Mouse (Mus musculus) frontal cortex, postnatal 10 days (tissue): Measurements from ENCODE around the gene Bhlhe41.

Experiments used
- DNase-seq, 2 experiments: peaks; one replicate each; pipeline ENCODE4 v3.0.0; 2022; ENCODE audit warnings: low spot score in 2 of 2, mixed read lengths in 1 of 2

The Bhlhe41 gene

GRCm38 (mm10) chr6:145872010-145872409 lies 6.7 kb upstream of the Bhlhe41 start:
- DNase-seq: no peak

- no peak for DNase-seq
Observed at GRCm38 (mm10) chr6:145870991-145871390, 5.6 kb upstream of the Bhlhe41 start.

GRCm38 (mm10) chr6:145867111-145867510 lies 1.8 kb upstream of the Bhlhe41 start:
- DNase-seq: no peak

DNA sequence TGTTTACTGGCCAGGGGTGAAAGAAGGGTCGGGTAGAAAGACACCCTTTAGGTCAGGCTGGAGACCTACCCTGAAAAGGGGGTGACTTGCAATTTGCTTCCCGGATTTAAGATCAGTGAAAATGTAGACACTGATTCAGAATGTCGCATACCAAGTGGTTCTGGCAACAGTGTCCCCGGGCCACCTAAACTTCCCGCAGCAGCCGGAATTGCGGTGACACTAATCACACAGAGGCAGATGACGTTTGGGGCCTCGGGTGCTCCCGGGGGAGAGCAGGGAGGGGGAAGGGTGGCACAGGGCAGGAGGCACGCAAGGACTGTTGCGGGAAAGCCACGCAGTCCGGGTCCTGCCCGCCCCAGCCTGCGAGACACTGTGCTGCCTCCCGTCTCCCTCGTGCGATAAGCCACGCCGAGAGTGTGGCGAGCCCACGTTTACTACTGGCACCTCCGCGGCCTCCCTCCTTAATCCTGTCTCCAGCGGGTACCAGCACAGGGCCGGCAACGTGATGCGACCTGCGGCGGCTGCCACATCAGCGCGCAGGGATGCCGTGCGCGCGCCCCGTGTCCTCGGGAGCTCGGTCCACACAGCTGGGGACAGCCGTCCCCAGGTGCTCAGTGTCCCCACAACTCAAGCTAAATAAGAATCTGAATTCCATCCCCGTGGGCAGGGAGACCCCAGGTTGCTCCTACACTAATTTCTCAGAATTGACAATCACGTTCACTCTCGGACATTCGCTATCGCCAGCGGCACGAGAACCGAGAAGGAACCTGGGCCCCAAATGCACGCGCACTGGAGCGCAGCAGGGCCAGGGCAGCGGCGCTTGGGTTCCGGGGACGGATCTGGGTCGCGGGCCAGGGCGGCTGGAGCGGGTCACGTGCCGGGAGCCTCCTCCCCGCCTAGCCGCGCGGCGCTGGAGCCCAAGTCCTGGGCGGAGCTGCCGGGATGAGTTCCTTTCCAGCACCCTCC lies 811 bp upstream of the Bhlhe41 start:
- peak; percentile 69 to 82 for DNase-seq

DNA sequence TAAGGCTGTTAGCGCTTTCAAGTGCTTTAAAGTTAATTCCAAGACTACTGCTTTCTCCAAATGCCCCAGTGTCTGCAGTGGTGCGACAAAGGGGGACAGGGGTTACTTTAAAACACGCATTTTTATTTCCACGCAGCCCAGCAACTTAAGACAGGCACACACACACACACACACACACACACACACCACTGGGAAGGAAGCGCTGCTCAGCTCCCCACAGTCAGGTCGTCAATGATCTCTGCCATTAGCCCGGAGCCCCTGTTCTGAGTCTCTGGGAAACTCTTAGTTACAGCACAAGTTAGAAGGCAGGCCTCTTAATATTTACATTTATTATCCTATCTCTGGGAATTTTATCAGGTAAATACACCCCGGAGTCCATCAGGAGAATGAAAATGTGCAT lies 1.2 kb downstream of the Bhlhe41 start:
- DNase-seq: no peak

DNA sequence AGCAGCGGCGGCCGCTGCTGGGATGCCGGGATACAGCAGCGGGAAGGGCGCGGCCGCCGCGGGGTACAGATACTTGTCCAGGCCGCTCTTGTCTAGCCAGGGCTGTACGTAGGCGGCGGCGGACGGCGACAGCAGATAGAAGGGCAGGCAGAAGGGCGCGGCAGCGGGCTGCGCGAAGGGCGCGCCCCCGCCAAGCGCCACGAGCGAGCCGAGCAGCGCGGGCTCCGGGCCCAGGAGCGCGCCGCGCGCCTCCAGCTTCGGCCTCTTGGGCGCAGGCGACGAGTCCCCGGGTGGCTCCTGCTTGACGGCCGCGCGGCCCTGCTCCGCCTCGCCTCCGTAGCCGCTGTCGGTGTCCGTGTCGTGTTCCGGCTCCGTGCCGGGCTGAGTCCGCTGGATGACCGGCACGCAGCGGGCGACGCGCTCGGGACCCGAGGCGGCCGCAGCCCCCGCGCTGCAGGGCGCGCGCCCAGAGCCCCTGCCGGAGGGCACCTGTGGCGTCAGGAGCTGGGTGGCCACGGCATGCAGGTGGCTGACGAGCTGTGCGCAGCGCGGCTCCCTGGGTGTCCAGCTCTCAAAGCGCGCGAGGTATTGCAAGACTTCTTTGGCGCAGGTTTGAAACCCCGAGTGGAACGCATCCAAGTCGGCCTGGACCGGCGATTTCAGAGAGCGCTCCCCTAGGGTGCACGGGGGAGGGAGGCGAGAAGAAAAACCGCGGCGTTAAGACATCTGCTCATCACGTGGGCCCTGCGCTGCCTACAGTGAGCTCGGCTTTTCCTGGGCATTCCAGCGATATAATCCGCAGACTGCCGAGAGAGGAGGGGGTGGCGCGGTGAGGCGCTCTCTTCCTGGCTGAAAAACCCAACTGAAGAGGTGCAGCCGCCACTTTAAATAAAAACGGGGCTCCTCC lies 2.0 kb downstream of the Bhlhe41 start:
- DNase-seq: peak; percentile 74 to 76

GRCm38 (mm10) chr6:145862739-145863064 lies 2.7 kb downstream of the Bhlhe41 start:
- no peak for DNase-seq

- no peak for DNase-seq
Observed at GRCm38 (mm10) chr6:145862321-145862720, 3.0 kb downstream of the Bhlhe41 start.

GRCm38 (mm10) chr6:145861462-145862227 lies 3.7 kb downstream of the Bhlhe41 start:
- DNase-seq: no peak

DNA sequence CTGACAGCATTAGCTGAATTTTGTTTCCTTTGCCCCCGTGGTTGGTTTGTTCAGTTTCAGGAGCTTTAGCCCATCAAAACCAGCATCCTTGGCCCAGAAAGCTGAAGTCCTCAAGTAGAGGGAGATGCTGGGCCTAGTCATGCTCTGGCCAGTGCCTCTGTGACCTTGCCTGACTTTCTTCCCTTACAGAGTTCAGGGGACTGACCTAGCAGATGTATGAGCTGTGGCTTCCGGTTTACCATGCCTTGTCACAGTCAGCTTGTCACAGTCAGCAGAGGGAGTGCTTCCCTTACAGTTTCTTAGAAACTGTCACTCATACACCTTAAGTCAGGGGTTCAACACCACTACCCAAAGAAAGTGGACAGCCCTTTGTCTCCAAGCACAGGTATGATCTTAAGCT lies 5.0 kb downstream of the Bhlhe41 start:
- DNase-seq: no peak

- DNase-seq: no peak
Observed at GRCm38 (mm10) chr6:145858414-145858813, 6.9 kb downstream of the Bhlhe41 start.

DNA sequence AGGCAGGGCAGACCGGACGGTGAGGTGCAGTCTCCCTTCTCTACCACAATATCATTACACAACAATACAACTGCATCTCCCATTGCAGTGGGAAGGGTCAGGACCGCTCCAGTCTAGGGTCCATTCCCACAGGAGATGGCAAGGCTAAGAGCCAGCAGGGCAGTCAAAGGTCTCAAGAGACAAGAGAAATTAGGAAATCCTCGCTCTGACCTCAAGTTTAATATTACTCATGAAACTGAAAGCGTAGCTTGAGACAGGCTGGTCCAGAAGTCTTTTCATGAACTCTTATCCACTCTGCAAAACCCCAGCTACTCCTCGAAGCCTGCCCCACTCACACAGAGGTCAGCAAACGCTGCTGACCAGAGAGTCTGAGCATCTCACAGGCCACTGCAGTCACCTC lies 7.9 kb downstream of the Bhlhe41 start:
- DNase-seq: no peak

DNA sequence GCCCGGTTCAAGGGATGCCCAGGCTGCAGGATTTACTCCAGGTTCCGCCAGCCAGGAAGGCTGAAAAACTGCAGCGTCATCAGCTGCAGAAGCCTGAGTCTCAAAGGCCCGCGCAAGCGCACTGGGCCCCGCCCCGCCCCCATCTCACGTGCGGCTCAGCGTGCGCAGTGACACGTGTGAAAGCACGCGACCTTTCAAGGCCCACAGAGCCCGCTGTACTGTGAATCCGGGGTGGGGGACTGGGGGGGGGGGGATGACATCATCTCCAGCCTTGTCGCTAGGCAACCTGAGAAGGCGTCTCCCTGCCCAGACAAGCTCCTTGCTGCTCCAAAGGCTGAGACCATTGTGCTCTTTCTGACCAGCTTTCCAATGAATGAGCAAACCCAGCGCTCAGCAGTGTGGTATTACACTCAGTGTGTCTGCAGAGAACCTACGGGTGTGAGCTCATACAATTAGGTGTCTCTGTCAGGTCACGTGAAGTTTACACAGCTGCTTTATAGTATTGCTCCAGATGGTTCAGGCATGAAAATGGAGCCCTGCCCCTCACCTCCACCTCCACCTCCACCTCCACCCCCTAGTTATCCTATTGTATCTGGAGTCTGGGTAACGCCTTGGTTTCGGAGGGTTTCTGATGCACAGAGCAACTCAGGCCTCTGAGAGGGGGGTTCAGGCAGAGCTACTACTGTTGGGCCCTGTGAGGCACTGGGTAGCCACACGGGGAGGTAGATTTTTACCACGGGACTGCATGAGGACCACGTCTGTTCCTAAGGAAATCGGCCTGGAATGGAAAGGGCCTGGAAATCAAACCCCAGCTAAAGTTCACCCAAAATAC lies 9.4 kb downstream of the Bhlhe41 start:
- peak; percentile 97 to 98 for DNase-seq

- no peak for DNase-seq
Observed at GRCm38 (mm10) chr6:145854756-145855155, 10.6 kb downstream of the Bhlhe41 start.

- no peak for DNase-seq
Observed at GRCm38 (mm10) chr6:145853356-145854079, 11.8 kb downstream of the Bhlhe41 start.

DNA sequence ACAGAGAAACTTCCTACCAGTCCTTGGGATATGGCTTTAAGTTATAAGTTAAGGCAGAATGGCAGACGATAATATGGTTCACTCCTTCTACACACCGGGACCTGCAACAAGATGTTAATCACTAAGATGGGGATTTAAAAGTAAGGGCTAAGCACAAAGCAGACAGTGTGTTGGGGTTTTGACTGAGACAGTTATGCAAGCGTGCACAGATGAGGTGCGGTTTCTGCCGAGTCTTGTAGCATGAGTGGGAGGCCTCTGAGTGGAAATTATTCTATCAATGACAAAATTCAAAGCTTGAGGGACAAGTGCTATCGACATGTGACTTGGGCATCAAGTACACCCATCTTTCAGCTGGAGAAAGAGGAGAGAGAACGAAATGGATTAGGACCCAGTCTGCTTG lies 12.7 kb downstream of the Bhlhe41 start:
- DNase-seq: no peak

- DNase-seq: no peak
Observed at GRCm38 (mm10) chr6:145851956-145852355, 13.4 kb downstream of the Bhlhe41 start.

GRCm38 (mm10) chr6:145850789-145851188 lies 14.6 kb downstream of the Bhlhe41 start:
- no peak for DNase-seq

- DNase-seq: no peak
Observed at GRCm38 (mm10) chr6:145847661-145848060, 17.7 kb downstream of the Bhlhe41 start.

GRCm38 (mm10) chr6:145846948-145847347 lies 18.4 kb downstream of the Bhlhe41 start:
- no peak for DNase-seq
